Mouse (Mus musculus) heart, embryonic 13.5 days (tissue): ENCODE data around the gene Asap2. TPM values are rescaled to one million over a fixed set of nuclear protein-coding genes. Genes with fewer than 3 reads are reported as not detected.

ENCODE experiments used
- ATAC-seq: fragments of 200-750 bp; cut with Nextera tagmentation; 2 replicates; pipeline ENCODE4 v1.8.0; 2017; ENCODE audit warnings: moderate TSS enrichment; ENCODE audit not compliant: insufficient number of reproducible peaks, low FRiP score, low TSS enrichment; ENCODE audit errors: extremely low read depth
- H3K27ac ChIP-seq: fragments of 300-500 bp; sonication (generic); replicated peaks from 2 replicates; pipeline ENCODE4 v1.5.1; 2015; ENCODE audit warnings: moderate library complexity, mild to moderate bottlenecking, inconsistent platforms
- H3K27me3 ChIP-seq: fragments of 300-500 bp; sonication (generic); replicated peaks from 2 replicates; pipeline ENCODE4 v1.6.1; 2015; ENCODE audit warnings: mild to moderate bottlenecking, inconsistent platforms
- H3K36me3 ChIP-seq: fragments of 300-500 bp; sonication (generic); 2 replicates; pipeline ENCODE4 v1.6.1; 2015; ENCODE audit warnings: mild to moderate bottlenecking, inconsistent platforms
- H3K4me1 ChIP-seq: fragments of 300-500 bp; sonication (generic); 2 replicates; pipeline ENCODE4 v1.6.1; 2015; ENCODE audit warnings: inconsistent platforms
- H3K4me2 ChIP-seq: fragments of 300-500 bp; sonication (generic); 2 replicates; pipeline ENCODE4 v1.6.1; 2015; ENCODE audit warnings: inconsistent platforms, mild to moderate bottlenecking, moderate library complexity
- H3K4me3 ChIP-seq: fragments of 300-500 bp; sonication (generic); 2 replicates; pipeline ENCODE4 v1.5.1; 2015; ENCODE audit warnings: moderate library complexity, mild to moderate bottlenecking, inconsistent platforms
- H3K9ac ChIP-seq: fragments of 300-500 bp; sonication (generic); 2 replicates; pipeline ENCODE4 v1.6.1; 2015; ENCODE audit warnings: inconsistent platforms, mild to moderate bottlenecking, moderate library complexity
- H3K9me3 ChIP-seq: fragments of 300-500 bp; sonication (generic); 2 replicates; pipeline ENCODE4 v1.6.1; 2016; ENCODE audit warnings: inconsistent platforms
- WGBS: fragments of 180-500 bp; shearing (Covaris S2); methylation state at CpG from one replicate; pipeline ENCODE4 v1.1.7; 2015; ENCODE audit warnings: mixed read lengths; 5-methylcytosine and 5-hydroxymethylcytosine counted together
- polyA plus RNA-seq: library from polyadenylated mRNA; unstranded; fragments of >200 nt; fragmentation: Nextera tagmentation; extraction: Ambion mirVana; gene quantifications from 2 replicates; pipeline ENCODE4 v1.2.1, GENCODE M21; 2015

Asap2 gene
- polyA plus RNA-seq, 1 experiment from 2014 or later = 6.2 TPM

GRCm38 (mm10) chr12:21191546-21191945, 201.3 kb downstream of the Asap2 start:
- no peak overlapping the region for H3K4me3 ChIP-seq
- H3K9ac ChIP-seq = no peak overlapping the region
- 72% methylated on average over 2 of the region's 2 CpGs for WGBS
- no peaks in the 10 kb centered on the region for H3K4me1 ChIP-seq
- H3K27ac ChIP-seq = no peak overlapping the region
- no peaks in the 10 kb centered on the region for H3K27me3 ChIP-seq
- no peaks in the 10 kb centered on the region for H3K9me3 ChIP-seq
- no peak for ATAC-seq
- peaks cover 5% of the 10 kb centered on the region; the same call in 1 of the 2 replicates for H3K36me3 ChIP-seq
- no peak overlapping the region for H3K4me2 ChIP-seq

- no peak for ATAC-seq
- Histone ChIP-seq H3K4me2 (no peak overlapping the region), H3K9me3 (no peaks in the 10 kb centered on the region), H3K9ac (no peak overlapping the region), H3K36me3 (peaks cover 15% of the 10 kb centered on the region), H3K27me3 (no peaks in the 10 kb centered on the region), H3K4me1 (peaks cover 8% of the 10 kb centered on the region), H3K27ac (no peak overlapping the region), H3K4me3 (no peak overlapping the region)
- WGBS = 83% methylated on average over 3 of the region's 3 CpGs
Measured at GRCm38 (mm10) chr12:21195497-21195896, 205.2 kb downstream of the Asap2 start.

GRCm38 (mm10) chr12:21196420-21196819, 206.2 kb downstream of the Asap2 start:
- 85% methylated on average over 4 of the region's 4 CpGs for WGBS
- Histone ChIP-seq H3K4me1 (peaks cover 11% of the 10 kb centered on the region), H3K9me3 (no peaks in the 10 kb centered on the region), H3K36me3 (peaks cover 16% of the 10 kb centered on the region), H3K4me2 (no peak overlapping the region), H3K27ac (no peak overlapping the region), H3K4me3 (no peak overlapping the region), H3K27me3 (no peaks in the 10 kb centered on the region), H3K9ac (no peak overlapping the region)
- no peak for ATAC-seq

- H3K27ac ChIP-seq = no peak overlapping the region
- peaks cover 51% of the 10 kb centered on the region for H3K4me1 ChIP-seq
- 92% methylated on average over 8 of the region's 8 CpGs for WGBS
- no peak overlapping the region for H3K4me2 ChIP-seq
- no peak overlapping the region for H3K4me3 ChIP-seq
- H3K9me3 ChIP-seq = no peaks in the 10 kb centered on the region
- no peak overlapping the region for H3K9ac ChIP-seq
- peaks cover 16% of the 10 kb centered on the region for H3K36me3 ChIP-seq
- no peaks in the 10 kb centered on the region for H3K27me3 ChIP-seq
- ATAC-seq = no peak
Measured at GRCm38 (mm10) chr12:21200613-21201012, 210.4 kb downstream of the Asap2 start.

GRCm38 (mm10) chr12:21201485-21202269, 211.4 kb downstream of the Asap2 start:
- Histone ChIP-seq H3K27ac (no peak overlapping the region), H3K36me3 (peaks cover 27% of the 10 kb centered on the region), H3K4me3 (no peak overlapping the region), H3K4me2 (no peak overlapping the region), H3K9ac (no peak overlapping the region), H3K4me1 (peaks cover 55% of the 10 kb centered on the region), H3K27me3 (no peaks in the 10 kb centered on the region), H3K9me3 (no peaks in the 10 kb centered on the region)
- ATAC-seq = no peak
- WGBS = 58% methylated on average over 10 of the region's 10 CpGs

- peak; percentile 17; the same call in 1 of the 2 replicates for ATAC-seq
- Histone ChIP-seq H3K4me3 (no peak overlapping the region), H3K9me3 (no peaks in the 10 kb centered on the region), H3K9ac (0 out of 2 replicates have a peak overlapping the region, but pooled peaks have one; percentile 9), H3K27ac (peak overlapping the region; percentile 78), H3K4me2 (no peak overlapping the region), H3K36me3 (peaks cover 48% of the 10 kb centered on the region), H3K4me1 (peaks cover 58% of the 10 kb centered on the region), H3K27me3 (no peaks in the 10 kb centered on the region)
- WGBS = 21% methylated on average over 11 of the region's 11 CpGs
Measured at GRCm38 (mm10) chr12:21204701-21205312, 214.5 kb downstream of the Asap2 start.

GRCm38 (mm10) chr12:21205799-21206198, 215.5 kb downstream of the Asap2 start:
- H3K4me3 ChIP-seq = no peak overlapping the region

GRCm38 (mm10) chr12:21207422-21207821, 217.2 kb downstream of the Asap2 start:
- WGBS = 77% methylated on average over 5 of the region's 5 CpGs
- ATAC-seq = no peak
- Histone ChIP-seq H3K4me1 (peaks cover 47% of the 10 kb centered on the region), H3K9ac (no peak overlapping the region), H3K27me3 (no peaks in the 10 kb centered on the region), H3K4me2 (no peak overlapping the region), H3K36me3 (peaks cover 46% of the 10 kb centered on the region), H3K9me3 (no peaks in the 10 kb centered on the region), H3K4me3 (no peak overlapping the region), H3K27ac (no peak overlapping the region)

More at GRCm38 (mm10) chr12:21205799-21206198, 215.5 kb downstream of the Asap2 start:
- Histone ChIP-seq H3K27ac (no peak overlapping the region), H3K4me1 (peaks cover 58% of the 10 kb centered on the region), H3K9ac (no peak overlapping the region), H3K4me2 (no peak overlapping the region), H3K27me3 (no peaks in the 10 kb centered on the region), H3K36me3 (peaks cover 44% of the 10 kb centered on the region), H3K9me3 (no peaks in the 10 kb centered on the region)
- WGBS = 81% methylated on average over 4 of the region's 4 CpGs
- ATAC-seq = no peak

GRCm38 (mm10) chr12:21208172-21208795, 218.0 kb downstream of the Asap2 start:
- Histone ChIP-seq H3K27me3 (no peaks in the 10 kb centered on the region), H3K27ac (no peak overlapping the region), H3K4me1 (peaks cover 39% of the 10 kb centered on the region), H3K9ac (no peak overlapping the region), H3K4me3 (no peak overlapping the region), H3K9me3 (no peaks in the 10 kb centered on the region), H3K4me2 (no peak overlapping the region), H3K36me3 (peaks cover 54% of the 10 kb centered on the region)
- 72% methylated on average over 11 of the region's 11 CpGs for WGBS
- ATAC-seq = no peak

GRCm38 (mm10) chr12:21209273-21209672, 219.0 kb downstream of the Asap2 start:
- H3K36me3 ChIP-seq = peaks cover 63% of the 10 kb centered on the region
- no peak overlapping the region for H3K9ac ChIP-seq
- ATAC-seq = no peak
- 84% methylated on average over 10 of the region's 10 CpGs for WGBS
- no peak overlapping the region for H3K4me2 ChIP-seq
- no peak overlapping the region for H3K27ac ChIP-seq
- H3K4me1 ChIP-seq = peaks cover 29% of the 10 kb centered on the region
- no peaks in the 10 kb centered on the region for H3K27me3 ChIP-seq
- no peak overlapping the region for H3K4me3 ChIP-seq
- no peaks in the 10 kb centered on the region for H3K9me3 ChIP-seq

GRCm38 (mm10) chr12:21212876-21213275, 222.6 kb downstream of the Asap2 start:
- peaks cover 71% of the 10 kb centered on the region for H3K36me3 ChIP-seq

More at GRCm38 (mm10) chr12:21212876-21213275, 222.6 kb downstream of the Asap2 start:
- no peak overlapping the region for H3K9ac ChIP-seq
- WGBS = 89% methylated on average over 17 of the region's 17 CpGs
- no peaks in the 10 kb centered on the region for H3K27me3 ChIP-seq
- no peak overlapping the region for H3K4me3 ChIP-seq
- no peak overlapping the region for H3K4me2 ChIP-seq
- H3K9me3 ChIP-seq = no peaks in the 10 kb centered on the region
- no peak overlapping the region for H3K27ac ChIP-seq
- no peak for ATAC-seq
- peaks cover 4% of the 10 kb centered on the region; the same call in 1 of the 2 replicates for H3K4me1 ChIP-seq
